Mouse (Mus musculus): ENCODE measurements around the gene Usp7.

GRCm38 (mm10) chr16:8670041-8671035, 121.8 kb downstream of the Usp7 start:
- TF ChIP-seq CTCF (IDR thresholded peaks at IDR 0.05; ENCODE audit: insufficient read depth, low read length) (no peak), POLR2A (IDR thresholded peaks at IDR 0.05; ENCODE audit: borderline replicate concordance, extremely low read depth, low read depth, low read length) (no peak)

All from lung, adult 2 months (tissue).